Mouse (Mus musculus): Measurements from ENCODE around the gene Tbc1d30. TPM values are rescaled to one million over a fixed set of nuclear protein-coding genes. Genes with fewer than 3 reads are reported as not detected.

Gene Tbc1d30
- polyA plus RNA-seq, 1 experiment: 0.78 TPM

DNA sequence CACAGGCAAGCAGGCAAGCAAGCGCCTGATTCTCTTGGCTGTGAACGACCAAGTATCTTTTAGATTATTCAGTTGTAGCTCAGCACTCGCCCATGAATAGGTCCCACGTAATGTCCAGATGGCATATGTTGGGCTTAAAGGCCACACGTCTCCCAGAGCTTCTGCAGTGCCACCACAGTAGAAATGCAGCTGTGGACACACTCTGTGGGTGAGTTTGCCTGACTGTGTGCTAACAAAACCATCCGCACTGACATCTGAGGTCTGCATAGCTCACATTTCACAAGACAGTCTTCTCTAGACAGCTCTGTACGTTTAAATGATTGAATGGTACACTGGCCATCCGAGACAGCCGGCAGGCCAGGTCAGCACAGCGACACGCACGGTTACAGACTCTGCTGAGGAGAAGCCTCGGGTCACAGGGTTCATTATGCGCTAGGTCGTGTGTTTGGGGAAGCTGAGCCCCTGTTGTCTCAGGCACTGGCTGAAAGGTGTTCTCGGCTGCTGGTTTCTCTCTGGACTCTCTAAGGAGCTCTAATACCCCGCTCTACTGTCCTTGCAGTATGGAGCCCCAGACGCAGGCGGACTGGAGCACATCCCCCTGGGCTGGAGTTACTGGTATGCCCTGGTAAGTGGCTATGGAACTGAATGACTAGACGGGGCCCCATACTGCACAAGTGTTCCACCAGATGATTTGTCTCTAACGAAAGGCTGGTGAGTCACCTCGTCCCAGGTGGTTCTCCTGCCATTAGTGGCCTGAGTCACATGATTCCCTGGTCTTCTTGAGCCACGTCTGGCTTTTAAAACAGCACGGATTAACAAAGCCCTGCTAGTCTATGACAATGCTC, 24.8 kb upstream of the Tbc1d30 start:
- Histone ChIP-seq H3K4me3 (ENCODE audit: extremely low read depth, insufficient read depth, insufficient read length) (no peak overlapping the region), H3K4me1 (ENCODE audit: control insufficient read depth, insufficient read depth, insufficient read length) (peaks cover 25% of the 10 kb centered on the region; the same call in 1 of the 2 replicates), H3K27me3 (ENCODE audit: control insufficient read depth, insufficient read depth, low read length) (no peaks in the 10 kb centered on the region), H3K36me3 (ENCODE audit: control insufficient read depth, insufficient read depth, low read length) (peaks cover 28% of the 10 kb centered on the region), H3K27ac (ENCODE audit: insufficient read depth, low read length) (peak overlapping the region; percentile 98)
- 68% methylated on average over 24 of the region's 24 CpGs for WGBS
- peak in 1 of 2 experiments; percentile 32 for DNase-seq (ENCODE audit: low read depth in 1 of 2, low spot score in 2 of 2)
- TF ChIP-seq CTCF (IDR thresholded peaks at IDR 0.05; ENCODE audit: extremely low read depth, insufficient read depth, insufficient read length, insufficient replicate concordance): no peak
- TF ChIP-seq POLR2A (IDR thresholded peaks at IDR 0.05; ENCODE audit: low read depth, low read length): no peak

- no peak; the same call in 1 of the 2 replicates for TF ChIP-seq POLR2A (IDR thresholded peaks at IDR 0.05; ENCODE audit: low read depth, low read length)
- no peak for TF ChIP-seq CTCF (IDR thresholded peaks at IDR 0.05; ENCODE audit: extremely low read depth, insufficient read depth, insufficient read length, insufficient replicate concordance)
- H3K27ac ChIP-seq (ENCODE audit: insufficient read depth, low read length): peak overlapping the region; percentile 98
Observed at GRCm38 (mm10) chr10:121374693-121375620, 23.9 kb upstream of the Tbc1d30 start.

DNA sequence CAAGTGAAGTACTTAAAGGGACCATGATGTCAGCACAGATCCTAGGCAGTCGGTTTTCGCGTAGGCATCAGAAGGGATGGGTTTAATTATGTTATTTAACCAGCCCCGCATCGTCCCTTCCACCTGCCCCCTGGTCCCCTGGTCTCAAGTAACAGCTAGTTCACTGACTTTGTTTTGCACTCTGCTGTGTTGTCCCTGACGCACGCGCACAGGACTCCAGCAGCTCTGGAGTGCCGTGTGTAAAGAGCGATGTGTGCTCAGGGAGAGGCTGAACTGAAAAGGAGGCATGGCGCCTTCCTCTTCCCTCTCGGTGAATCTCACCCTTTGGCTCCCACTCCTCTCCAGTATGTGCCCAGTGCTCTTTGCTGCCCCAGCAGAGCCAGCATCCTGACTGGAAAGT, 22.9 kb upstream of the Tbc1d30 start:
- Histone ChIP-seq H3K27me3 (ENCODE audit: control insufficient read depth, insufficient read depth, low read length) (no peaks in the 10 kb centered on the region), H3K4me3 (ENCODE audit: extremely low read depth, insufficient read depth, insufficient read length) (no peak overlapping the region), H3K27ac (ENCODE audit: insufficient read depth, low read length) (peak overlapping the region; percentile 98), H3K36me3 (ENCODE audit: control insufficient read depth, insufficient read depth, low read length) (peaks cover 19% of the 10 kb centered on the region), H3K4me1 (ENCODE audit: control insufficient read depth, insufficient read depth, insufficient read length) (peaks cover 25% of the 10 kb centered on the region; the same call in 1 of the 2 replicates)
- 90% methylated on average over 12 of the region's 12 CpGs for WGBS
- TF ChIP-seq CTCF (IDR thresholded peaks at IDR 0.05; ENCODE audit: extremely low read depth, insufficient read depth, insufficient read length, insufficient replicate concordance) (no peak), POLR2A (IDR thresholded peaks at IDR 0.05; ENCODE audit: low read depth, low read length) (no peak)
- DNase-seq (ENCODE audit: low read depth in 1 of 2, low spot score in 2 of 2): no peak

More at GRCm38 (mm10) chr10:121374693-121375620, 23.9 kb upstream of the Tbc1d30 start:
- 34% methylated on average over 17 of the region's 17 CpGs for WGBS
- Histone ChIP-seq H3K4me3 (ENCODE audit: extremely low read depth, insufficient read depth, insufficient read length) (no peak overlapping the region), H3K27me3 (ENCODE audit: control insufficient read depth, insufficient read depth, low read length) (no peaks in the 10 kb centered on the region), H3K36me3 (ENCODE audit: control insufficient read depth, insufficient read depth, low read length) (peaks cover 26% of the 10 kb centered on the region), H3K4me1 (ENCODE audit: control insufficient read depth, insufficient read depth, insufficient read length) (peaks cover 25% of the 10 kb centered on the region; the same call in 1 of the 2 replicates)
- DNase-seq (ENCODE audit: low read depth in 1 of 2, low spot score in 2 of 2): peak; percentile 61 to 81

DNA sequence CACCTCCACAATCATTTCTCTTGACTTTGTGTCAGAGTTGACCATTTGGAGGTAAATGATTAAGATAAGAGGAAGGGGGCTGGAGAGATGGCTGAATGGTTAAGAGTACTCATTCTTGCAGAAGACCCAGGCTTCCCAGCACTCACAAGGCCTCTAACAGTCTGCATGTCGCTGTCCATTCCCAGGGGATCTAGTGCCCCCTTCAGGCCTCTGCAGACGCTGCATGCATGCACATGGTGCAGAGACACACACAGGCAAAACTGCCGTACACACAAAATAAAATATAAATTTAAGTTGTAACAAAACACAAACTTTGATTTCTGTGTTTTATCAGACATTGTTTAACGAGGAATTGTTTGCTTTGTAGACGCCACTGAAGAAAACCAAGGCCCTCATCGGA, 19.7 kb upstream of the Tbc1d30 start:
- Histone ChIP-seq H3K27me3 (ENCODE audit: control insufficient read depth, insufficient read depth, low read length) (no peaks in the 10 kb centered on the region), H3K27ac (ENCODE audit: insufficient read depth, low read length) (no peak overlapping the region), H3K36me3 (ENCODE audit: control insufficient read depth, insufficient read depth, low read length) (peaks cover 2% of the 10 kb centered on the region; the same call in 1 of the 2 replicates), H3K4me1 (ENCODE audit: control insufficient read depth, insufficient read depth, insufficient read length) (peaks cover 23% of the 10 kb centered on the region; the same call in 1 of the 2 replicates), H3K4me3 (ENCODE audit: extremely low read depth, insufficient read depth, insufficient read length) (no peak overlapping the region)
- TF ChIP-seq CTCF (IDR thresholded peaks at IDR 0.05; ENCODE audit: extremely low read depth, insufficient read depth, insufficient read length, insufficient replicate concordance): 0 out of 2 replicates have a peak, but pooled peaks have one; percentile 5
- TF ChIP-seq POLR2A (IDR thresholded peaks at IDR 0.05; ENCODE audit: low read depth, low read length): no peak
- 94% methylated on average over 6 of the region's 6 CpGs for WGBS
- DNase-seq (ENCODE audit: low read depth in 1 of 2, low spot score in 2 of 2): no peak

- Histone ChIP-seq H3K27ac (ENCODE audit: insufficient read depth, low read length) (no peak overlapping the region), H3K36me3 (ENCODE audit: control insufficient read depth, insufficient read depth, low read length) (peaks cover 2% of the 10 kb centered on the region; the same call in 1 of the 2 replicates), H3K27me3 (ENCODE audit: control insufficient read depth, insufficient read depth, low read length) (no peaks in the 10 kb centered on the region), H3K4me3 (ENCODE audit: extremely low read depth, insufficient read depth, insufficient read length) (no peak overlapping the region), H3K4me1 (ENCODE audit: control insufficient read depth, insufficient read depth, insufficient read length) (peaks cover 9% of the 10 kb centered on the region; the same call in 1 of the 2 replicates)
- no peak for DNase-seq (ENCODE audit: low read depth in 1 of 2, low spot score in 2 of 2)
- WGBS: 68% methylated on average over 18 of the region's 18 CpGs
- TF ChIP-seq CTCF (IDR thresholded peaks at IDR 0.05; ENCODE audit: extremely low read depth, insufficient read depth, insufficient read length, insufficient replicate concordance) (no peak), POLR2A (IDR thresholded peaks at IDR 0.05; ENCODE audit: low read depth, low read length) (no peak)
Observed at GRCm38 (mm10) chr10:121368783-121369465, 17.8 kb upstream of the Tbc1d30 start.

GRCm38 (mm10) chr10:121367780-121368179, 16.7 kb upstream of the Tbc1d30 start:
- no peak overlapping the region for H3K4me3 ChIP-seq (ENCODE audit: extremely low read depth, insufficient read depth, insufficient read length)
- H3K27ac ChIP-seq (ENCODE audit: insufficient read depth, low read length): no peak overlapping the region
- TF ChIP-seq CTCF (IDR thresholded peaks at IDR 0.05; ENCODE audit: extremely low read depth, insufficient read depth, insufficient read length, insufficient replicate concordance) (no peak), POLR2A (IDR thresholded peaks at IDR 0.05; ENCODE audit: low read depth, low read length) (no peak)
- whole genome bisulfite sequencing: 86% methylated on average over 9 of the region's 9 CpGs
- DNase-seq (ENCODE audit: low read depth in 1 of 2, low spot score in 2 of 2): no peak
- H3K27me3 ChIP-seq (ENCODE audit: control insufficient read depth, insufficient read depth, low read length): no peaks in the 10 kb centered on the region
- H3K36me3 ChIP-seq (ENCODE audit: control insufficient read depth, insufficient read depth, low read length): peaks cover 2% of the 10 kb centered on the region; the same call in 1 of the 2 replicates
- H3K4me1 ChIP-seq (ENCODE audit: control insufficient read depth, insufficient read depth, insufficient read length): no peaks in the 10 kb centered on the region; the same call in 1 of the 2 replicates
